Mouse (Mus musculus): ENCODE data around the gene Srxn1.

- TF ChIP-seq KAT2A (IDR thresholded peaks at IDR 0.05; ENCODE audit: insufficient replicate concordance, low read length) = no peak
- TF ChIP-seq BHLHE40 (IDR thresholded peaks at IDR 0.05; ENCODE audit: low read depth, low read length) = no peak
- no peak for TF ChIP-seq NRF1 (IDR thresholded peaks at IDR 0.05; ENCODE audit: low read depth, low read length)
- no peak for TF ChIP-seq CTCF (conservative IDR thresholded peaks at IDR 0.05 in 1 of 2, IDR thresholded peaks at IDR 0.05 in 1 of 2; ENCODE audit: low read depth in 2 of 2, low read length in 2 of 2)
- TF ChIP-seq MYC (IDR thresholded peaks at IDR 0.05; ENCODE audit: low read depth, low read length) = no peak
These were observed 894 bp downstream of the Srxn1 start for GRCm38 (mm10) chr2:152106225-152106595.
